Mouse (Mus musculus) CD4-positive, CD25-positive, alpha-beta regulatory T cell, adult 2 months (primary cell): Measurements from ENCODE around the gene Idi1.
A peak's percentile ranks its signal among the peaks of the same experiment; 100 is the strongest.
"Not testable (repeated sequence)": the region's sequence is repeated elsewhere in the genome, so short reads cannot be mapped to it uniquely, and the experiment has no call there.

Experiments used
- DNase-seq: peaks from one replicate; pipeline ENCODE4 v3.0.0-alpha.2; 2012; ENCODE audit warnings: low read depth, low spot score

The Idi1 gene

DNA sequence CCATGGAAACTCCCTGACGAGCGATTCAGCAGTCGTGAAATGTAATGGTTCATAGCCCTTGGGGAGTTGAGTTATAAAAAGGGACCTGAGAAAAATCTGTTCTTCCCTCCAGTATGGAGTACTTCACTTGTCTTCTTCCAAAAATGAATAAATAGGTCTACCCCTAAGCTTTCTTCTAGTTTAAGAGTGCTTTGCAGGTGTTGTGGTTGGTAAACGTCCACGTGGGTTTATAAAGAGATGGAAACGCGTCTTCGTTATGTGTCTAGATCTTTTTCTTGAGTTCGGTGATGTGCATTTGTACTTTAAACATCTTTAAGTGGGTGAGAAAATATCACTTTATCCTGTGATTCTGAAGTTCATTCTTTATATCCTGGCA, 872 bp downstream of the Idi1 start:
- DNase-seq: no peak

DNA sequence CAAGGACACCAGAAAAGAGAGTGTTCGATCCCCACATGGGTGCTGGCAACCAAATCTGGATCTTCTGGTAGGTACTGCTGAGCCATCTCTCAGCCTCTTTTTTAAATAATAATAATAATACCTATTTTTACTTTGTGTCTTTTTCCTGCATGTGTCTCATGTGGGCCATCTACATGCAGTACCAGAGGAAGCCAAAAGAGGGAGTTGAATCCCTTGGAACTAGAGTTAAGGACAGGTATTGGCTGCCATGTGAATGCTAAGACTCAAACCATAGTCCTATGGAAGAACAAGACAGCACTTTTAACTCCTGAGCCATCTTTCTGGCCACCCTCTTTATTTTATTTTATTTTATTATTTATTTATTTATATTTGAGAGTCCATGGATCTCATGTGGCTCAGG, 3.3 kb downstream of the Idi1 start:
- DNase-seq: peak; percentile 77

DNA sequence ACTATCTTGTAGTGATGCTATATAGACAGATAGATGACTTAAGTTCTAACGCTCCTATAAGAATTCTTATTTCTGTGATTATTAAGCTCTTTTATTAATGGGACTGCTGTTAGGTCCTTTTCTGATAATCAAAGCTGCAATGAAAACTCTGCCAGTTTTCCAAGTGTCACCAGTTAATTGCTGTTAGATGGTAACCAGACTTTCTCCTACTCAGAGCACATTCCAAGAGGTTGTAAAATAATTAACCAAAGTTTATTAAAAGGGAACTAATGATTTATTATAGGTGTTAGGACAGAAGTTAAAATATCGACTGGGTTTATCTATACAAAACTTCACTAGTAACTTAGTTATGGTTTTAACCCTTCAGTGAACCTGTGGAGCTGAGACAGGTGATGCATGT, 20.7 kb downstream of the Idi1 start:
- DNase-seq: not testable (repeated sequence)

DNA sequence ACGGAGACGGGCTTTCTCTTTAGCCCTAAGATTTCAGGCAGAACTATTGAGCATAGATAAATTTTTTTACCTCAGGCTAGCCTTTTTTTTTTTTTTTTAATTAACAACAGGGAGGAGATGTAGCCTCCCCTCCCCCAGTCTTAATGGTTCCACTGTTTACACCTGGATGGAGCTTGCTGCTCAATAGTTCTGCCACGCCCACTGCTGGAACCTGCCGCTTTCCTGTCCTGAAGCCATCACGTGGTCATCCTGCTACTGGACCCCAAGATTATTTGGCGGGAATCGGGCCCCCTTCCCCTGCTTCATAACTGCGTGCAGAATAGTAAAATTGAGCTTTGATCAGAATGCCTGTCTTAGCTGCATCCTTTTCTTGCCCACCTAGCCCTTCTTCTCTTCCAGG, 28.6 kb downstream of the Idi1 start:
- DNase-seq: not testable (repeated sequence)

DNA sequence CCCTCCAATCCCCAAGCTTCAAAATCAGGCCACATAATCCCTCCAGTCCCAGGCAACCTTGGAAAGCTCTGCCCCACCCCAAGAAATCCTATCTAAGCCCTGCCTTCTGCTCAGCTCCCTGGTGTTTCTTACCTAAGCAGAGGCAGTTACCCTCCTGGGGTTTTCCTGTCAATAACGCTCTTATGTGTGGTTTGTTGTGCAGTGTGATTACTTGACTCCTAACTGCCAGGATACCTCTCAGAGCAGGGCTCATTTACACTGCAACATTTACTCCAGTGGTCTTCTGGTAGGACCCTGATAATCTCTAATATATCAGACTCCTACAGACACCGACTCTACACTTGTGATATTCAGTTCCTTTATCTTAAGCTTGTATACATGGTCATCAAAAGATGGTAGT, 48.2 kb downstream of the Idi1 start:
- DNase-seq: no peak

DNA sequence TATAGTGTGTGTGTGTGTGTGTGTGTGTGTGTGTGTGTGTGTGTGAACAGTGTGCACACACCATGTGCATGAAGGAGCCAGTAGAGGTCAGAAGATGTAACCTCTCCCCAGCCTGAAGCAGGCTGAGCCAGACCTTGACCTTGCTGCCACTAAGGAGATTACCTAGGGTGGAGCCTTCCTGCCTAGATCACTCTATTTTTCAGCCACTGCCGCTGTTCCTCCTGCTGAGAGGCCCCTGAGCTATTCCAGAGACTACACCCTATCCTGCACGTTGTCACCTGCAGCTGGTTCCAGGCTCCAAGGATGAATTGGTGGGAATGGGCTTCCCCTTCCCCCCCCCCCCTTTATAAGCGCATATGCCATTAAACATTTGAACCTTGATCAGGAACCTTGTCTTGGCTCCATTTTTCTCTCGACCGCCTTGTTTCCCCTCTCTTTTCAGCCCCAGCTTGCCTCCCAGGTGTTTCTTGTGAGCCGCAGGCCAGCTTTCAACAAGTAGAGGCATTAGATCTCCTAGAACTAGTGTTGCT, 52.4 kb downstream of the Idi1 start:
- DNase-seq: not testable (repeated sequence)

DNA sequence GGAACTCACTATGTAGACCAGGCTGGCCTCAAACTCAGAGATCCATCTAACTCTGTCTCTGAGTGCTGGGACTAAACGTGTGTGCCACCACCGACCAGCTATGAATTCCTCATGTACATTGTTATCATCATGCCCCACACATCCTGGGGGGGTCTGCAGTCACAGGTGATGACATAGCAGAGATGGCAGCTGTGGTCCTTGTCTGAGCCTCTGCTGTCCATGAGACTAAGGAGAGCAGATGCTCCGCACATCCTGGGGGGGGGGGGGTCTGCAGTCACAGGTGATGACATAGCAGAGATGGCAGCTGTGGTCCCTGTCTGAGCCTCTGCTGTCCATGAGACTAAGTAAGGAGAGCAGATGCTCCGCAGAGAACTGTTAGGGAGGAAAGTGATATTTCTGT, 55.8 kb downstream of the Idi1 start:
- not testable (repeated sequence) for DNase-seq

DNA sequence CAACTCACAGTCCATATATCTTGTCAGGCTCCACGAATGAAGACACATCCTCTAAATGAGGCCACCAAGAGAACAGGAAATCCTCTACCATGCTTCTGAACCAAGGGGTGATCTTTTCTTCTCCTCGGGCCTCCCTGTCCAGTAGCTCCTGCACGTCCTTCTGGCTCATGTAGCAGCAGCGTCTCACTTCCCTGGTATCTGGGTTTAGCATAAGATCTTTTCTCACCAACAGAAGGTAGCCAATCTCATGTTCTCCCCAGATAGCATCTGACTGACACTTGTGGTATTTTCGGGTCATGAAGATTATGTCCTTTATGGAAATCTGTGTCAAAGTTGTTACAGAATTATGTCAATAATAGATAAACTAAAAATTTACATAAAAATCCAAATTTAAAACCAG, 56.4 kb downstream of the Idi1 start:
- not testable (repeated sequence) for DNase-seq
